Mouse (Mus musculus) lung, adult 2 months (tissue): ENCODE results near the gene Wnt7b.

Experiments
- CTCF ChIP-seq: fragments of 200-500 bp; IDR thresholded peaks from 2 replicates; pipeline ENCODE4 v1.5.1; 2011; ENCODE audit warnings: mild to moderate bottlenecking, low read length, control low read depth; ENCODE audit not compliant: insufficient read depth
- POLR2A ChIP-seq: fragments of 200-500 bp; IDR thresholded peaks from 2 replicates; pipeline ENCODE4 v1.6.1; 2011; ENCODE audit warnings: low read depth, mild to moderate bottlenecking, control low read depth, low read length, borderline replicate concordance; ENCODE audit errors: extremely low read depth

DNA sequence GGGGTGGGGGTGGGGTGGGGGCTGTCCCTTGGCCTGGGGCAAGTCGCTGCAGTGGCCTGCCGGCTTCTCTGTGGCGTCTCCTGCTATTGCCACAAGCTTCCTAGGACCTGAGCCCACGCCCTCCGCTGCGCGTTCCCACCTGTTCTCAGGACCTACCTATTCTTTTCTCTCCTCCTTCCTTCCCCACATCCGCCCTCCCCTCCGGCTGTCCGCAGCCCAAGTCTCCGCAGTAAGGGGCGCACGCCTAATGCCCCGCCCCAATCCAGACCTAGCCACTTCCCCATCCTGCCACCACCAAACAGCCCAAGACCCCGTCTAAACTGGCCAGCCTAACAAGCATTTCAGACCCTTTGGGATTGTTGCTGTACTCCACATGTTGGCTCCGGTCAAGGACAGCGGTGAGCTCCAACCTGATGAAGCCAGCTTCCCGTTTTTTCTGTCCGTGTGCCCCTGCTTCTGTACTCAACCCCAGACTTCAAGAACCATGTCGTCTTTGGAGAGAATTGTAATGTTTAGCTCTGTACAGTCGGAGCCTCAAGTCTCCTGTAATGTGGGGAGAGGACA is 33.3 kb upstream of the Wnt7b start:
- TF ChIP-seq CTCF, result no peak
- no peak for TF ChIP-seq POLR2A
